Mouse (Mus musculus) neural tube, embryonic 13.5 days (tissue): Measurements from ENCODE around the gene Sox12. TPM values are rescaled to one million over a fixed set of nuclear protein-coding genes. Genes with fewer than 3 reads are reported as not detected.

Source experiments
- ATAC-seq: fragments of 200-750 bp; cut with Nextera tagmentation; 2 replicates; pipeline ENCODE4 v1.8.0; 2017; ENCODE audit warnings: low read depth, mild to moderate bottlenecking, moderate TSS enrichment, moderate library complexity
- H3K27ac ChIP-seq: fragments of 300-500 bp; sonication (generic); replicated peaks from 2 replicates; pipeline ENCODE4 v1.5.1; 2015; ENCODE audit warnings: moderate library complexity, mild to moderate bottlenecking, inconsistent platforms
- H3K27me3 ChIP-seq: fragments of 300-500 bp; sonication (generic); 2 replicates; pipeline ENCODE4 v1.6.1; 2015; ENCODE audit warnings: mild to moderate bottlenecking, inconsistent platforms
- H3K36me3 ChIP-seq: fragments of 300-500 bp; sonication (generic); 2 replicates; pipeline ENCODE4 v1.6.1; 2015; ENCODE audit warnings: mild to moderate bottlenecking, inconsistent platforms
- H3K4me1 ChIP-seq: fragments of 300-500 bp; sonication (generic); replicated peaks from 2 replicates; pipeline ENCODE4 v1.6.1; 2015; ENCODE audit warnings: inconsistent platforms
- H3K4me2 ChIP-seq: fragments of 300-500 bp; sonication (generic); 2 replicates; pipeline ENCODE4 v1.6.1; 2015; ENCODE audit warnings: inconsistent platforms, mild to moderate bottlenecking, moderate library complexity
- H3K4me3 ChIP-seq: fragments of 300-500 bp; sonication (generic); 2 replicates; pipeline ENCODE4 v1.5.1; 2015; ENCODE audit warnings: mild to moderate bottlenecking, inconsistent platforms
- H3K9ac ChIP-seq: fragments of 300-500 bp; sonication (generic); 2 replicates; pipeline ENCODE4 v1.6.1; 2015; ENCODE audit warnings: moderate library complexity, mild to moderate bottlenecking, inconsistent platforms
- H3K9me3 ChIP-seq: fragments of 300-500 bp; sonication (generic); 2 replicates; pipeline ENCODE4 v1.6.1; 2016; ENCODE audit warnings: inconsistent platforms
- WGBS: fragments of 180-500 bp; shearing (Covaris S2); methylation state at CpG from one replicate; pipeline ENCODE4 v1.1.7; 2015; 5-methylcytosine and 5-hydroxymethylcytosine counted together
- polyA plus RNA-seq: library from polyadenylated mRNA; unstranded; fragments of >200 nt; fragmentation: Nextera tagmentation; extraction: Ambion mirVana; gene quantifications from 2 replicates; pipeline ENCODE4 v1.2.1, GENCODE M21; 2015

Gene Sox12
- polyA plus RNA-seq, 1 experiment from 2014 or later: 14.9 TPM

- H3K27me3 ChIP-seq: no peaks in the 10 kb centered on the region
- peaks cover 14% of the 10 kb centered on the region for H3K36me3 ChIP-seq
- peak; percentile 4; the same call in 1 of the 2 replicates for ATAC-seq
- H3K9me3 ChIP-seq: no peaks in the 10 kb centered on the region
- peak overlapping the region; percentile 84 for H3K4me3 ChIP-seq
- peak overlapping the region; percentile 98 for H3K9ac ChIP-seq
- peak overlapping the region; percentile 98 for H3K4me2 ChIP-seq
- H3K27ac ChIP-seq: peak overlapping the region; percentile 100
- H3K4me1 ChIP-seq: peaks cover 54% of the 10 kb centered on the region
- WGBS: 1% methylated on average over 67 of the region's 77 CpGs
Observed at GRCm38 (mm10) chr2:152397004-152397589, 766 bp downstream of the Sox12 start.

GRCm38 (mm10) chr2:152396110-152397003, 1.5 kb downstream of the Sox12 start:
- H3K27me3 ChIP-seq: no peaks in the 10 kb centered on the region
- H3K4me3 ChIP-seq: peak overlapping the region; percentile 84
- H3K27ac ChIP-seq: peak overlapping the region; percentile 100
- peaks cover 54% of the 10 kb centered on the region for H3K4me1 ChIP-seq
- ATAC-seq: peak; percentile 64
- H3K36me3 ChIP-seq: peaks cover 14% of the 10 kb centered on the region
- WGBS: under 1% methylated on average over 45 of the region's 46 CpGs
- H3K9ac ChIP-seq: peak overlapping the region; percentile 98
- H3K9me3 ChIP-seq: no peaks in the 10 kb centered on the region
- peak overlapping the region; percentile 98 for H3K4me2 ChIP-seq

- peak overlapping the region; percentile 98 for H3K9ac ChIP-seq
- peak overlapping the region; percentile 84 for H3K4me3 ChIP-seq
- peaks cover 14% of the 10 kb centered on the region for H3K36me3 ChIP-seq
- no peaks in the 10 kb centered on the region for H3K27me3 ChIP-seq
- H3K4me2 ChIP-seq: peak overlapping the region; percentile 98
- H3K27ac ChIP-seq: peak overlapping the region; percentile 100
- ATAC-seq: no peak
- no peaks in the 10 kb centered on the region for H3K9me3 ChIP-seq
- WGBS: 28% methylated on average over 12 of the region's 13 CpGs
- H3K4me1 ChIP-seq: peaks cover 49% of the 10 kb centered on the region
Observed at GRCm38 (mm10) chr2:152395271-152395920, 2.5 kb downstream of the Sox12 start.

GRCm38 (mm10) chr2:152393225-152394017, 4.4 kb downstream of the Sox12 start:
- no peaks in the 10 kb centered on the region for H3K9me3 ChIP-seq
- H3K4me2 ChIP-seq: peak overlapping the region; percentile 98
- no peak for ATAC-seq
- H3K27ac ChIP-seq: 0 out of 2 replicates have a peak overlapping the region, but pooled peaks have one; percentile 7
- 57% methylated on average over 9 of the region's 9 CpGs for WGBS
- H3K27me3 ChIP-seq: no peaks in the 10 kb centered on the region
- H3K9ac ChIP-seq: peak overlapping the region; percentile 39
- H3K4me1 ChIP-seq: peaks cover 32% of the 10 kb centered on the region
- H3K36me3 ChIP-seq: peaks cover 14% of the 10 kb centered on the region
- H3K4me3 ChIP-seq: peak overlapping the region; percentile 84

- H3K9ac ChIP-seq: no peak overlapping the region
- H3K4me1 ChIP-seq: peaks cover 32% of the 10 kb centered on the region
- 27% methylated on average over 3 of the region's 3 CpGs for WGBS
- no peaks in the 10 kb centered on the region for H3K27me3 ChIP-seq
- peaks cover 14% of the 10 kb centered on the region for H3K36me3 ChIP-seq
- ATAC-seq: no peak
- peak overlapping the region; percentile 98; the same call in 1 of the 2 replicates for H3K4me2 ChIP-seq
- no peaks in the 10 kb centered on the region for H3K9me3 ChIP-seq
- no peak overlapping the region for H3K4me3 ChIP-seq
- no peak overlapping the region for H3K27ac ChIP-seq
Observed at GRCm38 (mm10) chr2:152392786-152393185, 5.1 kb downstream of the Sox12 start.

- Histone ChIP-seq H3K9me3 (no peaks in the 10 kb centered on the region), H3K27me3 (no peaks in the 10 kb centered on the region), H3K4me1 (no peaks in the 10 kb centered on the region), H3K27ac (no peak overlapping the region), H3K4me3 (no peak overlapping the region), H3K36me3 (no peaks in the 10 kb centered on the region), H3K4me2 (no peak overlapping the region), H3K9ac (no peak overlapping the region)
- no peak for ATAC-seq
- 87% methylated on average over 4 of the region's 4 CpGs for WGBS
Observed at GRCm38 (mm10) chr2:152384191-152384590, 13.7 kb downstream of the Sox12 start.

- Histone ChIP-seq H3K4me1 (peaks cover 26% of the 10 kb centered on the region), H3K4me2 (peak within 1 kb of the TSS; percentile 59), H3K4me3 (peak within 1 kb of the TSS; percentile 40), H3K27ac (peak within 1 kb of the TSS; percentile 94), H3K36me3 (no peaks in the 10 kb centered on the region), H3K27me3 (no peaks in the 10 kb centered on the region), H3K9ac (peak within 1 kb of the TSS; percentile 68), H3K9me3 (no peaks in the 10 kb centered on the region)
- WGBS: 1% methylated on average over 16 of the region's 16 CpGs
- ATAC-seq: peak; percentile 87
Observed at GRCm38 (mm10) chr2:152376345-152376741, 21.5 kb downstream of the Sox12 start, which contains the start of gene Nrsn2. Nrsn2 (minus strand) TSS chr2:152376638.

- Histone ChIP-seq H3K9me3 (no peaks in the 10 kb centered on the region), H3K27me3 (no peaks in the 10 kb centered on the region), H3K9ac (peak overlapping the region; percentile 68), H3K36me3 (no peaks in the 10 kb centered on the region), H3K4me2 (peak overlapping the region; percentile 59), H3K27ac (peak overlapping the region; percentile 94), H3K4me1 (peaks cover 26% of the 10 kb centered on the region), H3K4me3 (peak overlapping the region; percentile 40)
- ATAC-seq: peak; percentile 91
- 2% methylated on average over 21 of the region's 21 CpGs for WGBS
Observed at GRCm38 (mm10) chr2:152375652-152376344, 22.1 kb downstream of the Sox12 start.

GRCm38 (mm10) chr2:152373547-152373946, 24.3 kb downstream of the Sox12 start:
- Histone ChIP-seq H3K36me3 (no peaks in the 10 kb centered on the region), H3K27ac (no peak overlapping the region), H3K4me1 (peaks cover 26% of the 10 kb centered on the region), H3K4me3 (no peak overlapping the region), H3K27me3 (no peaks in the 10 kb centered on the region), H3K9me3 (no peaks in the 10 kb centered on the region), H3K4me2 (no peak overlapping the region), H3K9ac (no peak overlapping the region)
- no peak for ATAC-seq
- WGBS: 79% methylated on average over 9 of the region's 9 CpGs

GRCm38 (mm10) chr2:152372661-152373060, 25.2 kb downstream of the Sox12 start:
- no peak for ATAC-seq
- Histone ChIP-seq H3K27ac (no peak overlapping the region), H3K9me3 (no peaks in the 10 kb centered on the region), H3K4me2 (no peak overlapping the region), H3K4me3 (no peak overlapping the region), H3K36me3 (no peaks in the 10 kb centered on the region), H3K27me3 (no peaks in the 10 kb centered on the region), H3K4me1 (peaks cover 26% of the 10 kb centered on the region), H3K9ac (no peak overlapping the region)
- 75% methylated on average over 4 of the region's 4 CpGs for WGBS

- Histone ChIP-seq H3K27me3 (no peaks in the 10 kb centered on the region), H3K27ac (no peak overlapping the region), H3K9me3 (no peaks in the 10 kb centered on the region), H3K4me2 (no peak overlapping the region), H3K4me1 (peaks cover 26% of the 10 kb centered on the region), H3K4me3 (no peak overlapping the region), H3K36me3 (no peaks in the 10 kb centered on the region), H3K9ac (no peak overlapping the region)
- ATAC-seq: no peak
- WGBS: 87% methylated on average over 7 of the region's 7 CpGs
Observed at GRCm38 (mm10) chr2:152372104-152372503, 25.8 kb downstream of the Sox12 start.
